Mouse (Mus musculus): Measurements from ENCODE around the gene Olfr110. TPM values are rescaled to one million over a fixed set of nuclear protein-coding genes. Genes with fewer than 3 reads are reported as not detected.
"Not testable (repeated sequence)": the region's sequence is repeated elsewhere in the genome, so short reads cannot be mapped to it uniquely, and the experiment has no call there.

The Olfr110 gene
- polyA plus RNA-seq, 1 experiment from 2014 or later: not detected

- H3K9ac ChIP-seq (ENCODE audit: low read depth, low read length): no peak overlapping the region
- no peak for ATAC-seq (replicated peaks; ENCODE audit: low FRiP score, low read depth)
- no peaks in the 10 kb centered on the region for H3K4me1 ChIP-seq (replicated peaks; ENCODE audit: insufficient read depth, low read length)
- no peaks in the 10 kb centered on the region for H3K36me3 ChIP-seq (ENCODE audit: insufficient read depth, low read length)
- no peak overlapping the region for H3K4me3 ChIP-seq (replicated peaks; ENCODE audit: low read depth, low read length)
- H3K9me3 ChIP-seq (replicated peaks; ENCODE audit: low read length): no peaks in the 10 kb centered on the region
- H3K27ac ChIP-seq: no peak overlapping the region
- H3K4me2 ChIP-seq (ENCODE audit: low read length): no peak overlapping the region
- no peak for TF ChIP-seq CTCF (IDR thresholded peaks at IDR 0.05; ENCODE audit: low read depth)
- H3K27me3 ChIP-seq (ENCODE audit: insufficient read depth, low read length): no peaks in the 10 kb centered on the region
- no peak for DNase-seq (ENCODE audit: low spot score)
Measured at GRCm38 (mm10) chr17:37535173-37535572, 42.9 kb downstream of the Olfr110 start.

GRCm38 (mm10) chr17:37538416-37538815, 46.1 kb downstream of the Olfr110 start:
- H3K4me3 ChIP-seq (replicated peaks; ENCODE audit: low read depth, low read length); H3K27me3 ChIP-seq (ENCODE audit: insufficient read depth, low read length); H3K9me3 ChIP-seq (replicated peaks; ENCODE audit: low read length); H3K27ac ChIP-seq; H3K4me1 ChIP-seq (replicated peaks; ENCODE audit: insufficient read depth, low read length); H3K9ac ChIP-seq (ENCODE audit: low read depth, low read length); H3K36me3 ChIP-seq (ENCODE audit: insufficient read depth, low read length); H3K4me2 ChIP-seq (ENCODE audit: low read length); ATAC-seq (replicated peaks; ENCODE audit: low FRiP score, low read depth); DNase-seq (ENCODE audit: low spot score): not testable (repeated sequence)
- WGBS: 35% methylated on average over 1 of the region's 1 CpGs

- ATAC-seq (replicated peaks; ENCODE audit: low FRiP score, low read depth): no peak
Measured at GRCm38 (mm10) chr17:37541454-37542119, 49.3 kb downstream of the Olfr110 start.

GRCm38 (mm10) chr17:37543800-37544435, 51.6 kb downstream of the Olfr110 start:
- Histone ChIP-seq H3K36me3 (ENCODE audit: insufficient read depth, low read length) (no peaks in the 10 kb centered on the region), H3K4me2 (ENCODE audit: low read length) (no peak overlapping the region), H3K9ac (ENCODE audit: low read depth, low read length) (no peak overlapping the region), H3K4me3 (replicated peaks; ENCODE audit: low read depth, low read length) (no peak overlapping the region), H3K27me3 (ENCODE audit: insufficient read depth, low read length) (no peaks in the 10 kb centered on the region), H3K4me1 (replicated peaks; ENCODE audit: insufficient read depth, low read length) (no peaks in the 10 kb centered on the region), H3K27ac (no peak overlapping the region), H3K9me3 (replicated peaks; ENCODE audit: low read length) (no peaks in the 10 kb centered on the region)
- ATAC-seq (replicated peaks; ENCODE audit: low FRiP score, low read depth): no peak
- 70% methylated on average over 3 of the region's 3 CpGs for WGBS
- no peak for DNase-seq (ENCODE audit: low spot score)
- no peak for TF ChIP-seq CTCF (IDR thresholded peaks at IDR 0.05; ENCODE audit: low read depth)

More at GRCm38 (mm10) chr17:37541454-37542119, 49.3 kb downstream of the Olfr110 start:
- no peak for TF ChIP-seq CTCF (IDR thresholded peaks at IDR 0.05; ENCODE audit: low read depth)
- Histone ChIP-seq H3K9ac (ENCODE audit: low read depth, low read length) (no peak overlapping the region), H3K4me1 (replicated peaks; ENCODE audit: insufficient read depth, low read length) (no peaks in the 10 kb centered on the region), H3K4me2 (ENCODE audit: low read length) (no peak overlapping the region), H3K27ac (no peak overlapping the region), H3K27me3 (ENCODE audit: insufficient read depth, low read length) (no peaks in the 10 kb centered on the region), H3K4me3 (replicated peaks; ENCODE audit: low read depth, low read length) (no peak overlapping the region), H3K9me3 (replicated peaks; ENCODE audit: low read length) (no peaks in the 10 kb centered on the region), H3K36me3 (ENCODE audit: insufficient read depth, low read length) (no peaks in the 10 kb centered on the region)
- no peak for DNase-seq (ENCODE audit: low spot score)
- 81% methylated on average over 4 of the region's 4 CpGs for WGBS

Other genes with a start within 250 kb of the Olfr110 start
- not detected in 2 replicates for gene Olfr98, start 228.7 kb upstream of the Olfr110 start, polyA plus RNA-seq (2015; fragmentation: Nextera tagmentation; extraction: Ambion mirVana)
- 2.3 and 2.8 TPM in 2 replicates for gene H2-M3, start 222.2 kb upstream of the Olfr110 start, polyA plus RNA-seq (2015; fragmentation: Nextera tagmentation; extraction: Ambion mirVana)
- not detected in 2 replicates for gene Olfr99, start 209.0 kb upstream of the Olfr110 start, polyA plus RNA-seq (2015; fragmentation: Nextera tagmentation; extraction: Ambion mirVana)
- gene Olfr101, start 188.2 kb upstream of the Olfr110 start, polyA plus RNA-seq (2015; fragmentation: Nextera tagmentation; extraction: Ambion mirVana): not detected in 2 replicates
- not detected in 2 replicates for gene Olfr102, start 175.4 kb upstream of the Olfr110 start, polyA plus RNA-seq (2015; fragmentation: Nextera tagmentation; extraction: Ambion mirVana)
- gene Olfr103, start 152.8 kb upstream of the Olfr110 start, polyA plus RNA-seq (2015; fragmentation: Nextera tagmentation; extraction: Ambion mirVana): not detected in 2 replicates
- not detected in 2 replicates for gene Olfr104-ps, start 132.9 kb upstream of the Olfr110 start, polyA plus RNA-seq (2015; fragmentation: Nextera tagmentation; extraction: Ambion mirVana)
- gene Olfr105-ps, start 113.4 kb upstream of the Olfr110 start, polyA plus RNA-seq (2015; fragmentation: Nextera tagmentation; extraction: Ambion mirVana): not detected in 2 replicates
- gene Olfr106-ps, start 102.1 kb upstream of the Olfr110 start, polyA plus RNA-seq (2015; fragmentation: Nextera tagmentation; extraction: Ambion mirVana): not detected in 2 replicates
- gene Olfr107, start 93.2 kb upstream of the Olfr110 start, polyA plus RNA-seq (2015; fragmentation: Nextera tagmentation; extraction: Ambion mirVana): not detected in 2 replicates
- gene Olfr108, start 47.0 kb upstream of the Olfr110 start, polyA plus RNA-seq (2015; fragmentation: Nextera tagmentation; extraction: Ambion mirVana): not detected in 2 replicates
- gene Olfr109, start 33.6 kb upstream of the Olfr110 start, polyA plus RNA-seq (2015; fragmentation: Nextera tagmentation; extraction: Ambion mirVana): not detected in 2 replicates
- not detected in 2 replicates for gene H2-M2, start 8.9 kb upstream of the Olfr110 start, polyA plus RNA-seq (2015; fragmentation: Nextera tagmentation; extraction: Ambion mirVana)
- not detected in 2 replicates for gene Olfr111, start 15.6 kb downstream of the Olfr110 start, polyA plus RNA-seq (2015; fragmentation: Nextera tagmentation; extraction: Ambion mirVana)
- not detected in 2 replicates for gene Olfr112, start 77.0 kb downstream of the Olfr110 start, polyA plus RNA-seq (2015; fragmentation: Nextera tagmentation; extraction: Ambion mirVana)
- not detected in 2 replicates for gene Olfr113, start 85.2 kb downstream of the Olfr110 start, polyA plus RNA-seq (2015; fragmentation: Nextera tagmentation; extraction: Ambion mirVana)
- not detected in 2 replicates for gene Olfr114, start 100.3 kb downstream of the Olfr110 start, polyA plus RNA-seq (2015; fragmentation: Nextera tagmentation; extraction: Ambion mirVana)
- gene Olfr115, start 134.6 kb downstream of the Olfr110 start, polyA plus RNA-seq (2015; fragmentation: Nextera tagmentation; extraction: Ambion mirVana): not detected in 2 replicates
- not detected in 2 replicates for gene Olfr116, start 134.7 kb downstream of the Olfr110 start, polyA plus RNA-seq (2015; fragmentation: Nextera tagmentation; extraction: Ambion mirVana)
- gene Olfr117, start 171.3 kb downstream of the Olfr110 start, polyA plus RNA-seq (2015; fragmentation: Nextera tagmentation; extraction: Ambion mirVana): not detected in 2 replicates
- gene Olfr118, start 174.5 kb downstream of the Olfr110 start, polyA plus RNA-seq (2015; fragmentation: Nextera tagmentation; extraction: Ambion mirVana): not detected in 2 replicates
- gene Olfr119, start 204.1 kb downstream of the Olfr110 start, polyA plus RNA-seq (2015; fragmentation: Nextera tagmentation; extraction: Ambion mirVana): not detected in 2 replicates
- not detected in 2 replicates for gene Olfr120, start 229.3 kb downstream of the Olfr110 start, polyA plus RNA-seq (2015; fragmentation: Nextera tagmentation; extraction: Ambion mirVana)

Measured in kidney, postnatal 0 days (tissue).